Mouse (Mus musculus) retina, postnatal 7 days (tissue): ENCODE results near the gene Gm4792.

Experiments
- DNase-seq: peaks from one replicate; pipeline ENCODE4 v3.0.0-alpha.2; 2012; ENCODE audit warnings: low read depth, low spot score

The Gm4792 gene

GRCm38 (mm10) chr10:94298471-94298870, at the start of gene Gm4792:
TSS of gene Gm4792 (minus strand) at chr10:94298703.
- peak; percentile 79 for DNase-seq

GRCm38 (mm10) chr10:94347959-94348358, 49.5 kb upstream of the Gm4792 start:
- DNase-seq, result no peak

DNA sequence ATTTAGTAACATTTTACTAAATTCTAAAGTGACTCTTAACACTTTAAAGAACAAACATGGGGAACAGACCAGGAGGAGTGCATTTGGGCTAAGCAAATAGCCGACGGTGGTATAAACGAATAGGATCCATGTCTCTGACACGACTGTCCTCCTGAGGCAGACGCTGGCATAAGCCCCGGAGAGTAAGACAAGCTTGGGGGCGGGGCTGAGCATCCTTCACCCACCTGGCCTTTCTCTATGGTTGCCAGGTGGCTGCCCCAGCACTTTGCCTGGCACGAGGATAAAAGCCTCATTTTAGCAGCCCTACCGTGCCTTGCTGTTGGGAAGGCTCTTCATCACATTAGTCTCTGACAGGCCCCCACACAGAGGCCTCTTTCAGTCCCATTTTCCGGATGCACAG, 48.8 kb upstream of the Gm4792 start:
- DNase-seq, result no peak

DNA sequence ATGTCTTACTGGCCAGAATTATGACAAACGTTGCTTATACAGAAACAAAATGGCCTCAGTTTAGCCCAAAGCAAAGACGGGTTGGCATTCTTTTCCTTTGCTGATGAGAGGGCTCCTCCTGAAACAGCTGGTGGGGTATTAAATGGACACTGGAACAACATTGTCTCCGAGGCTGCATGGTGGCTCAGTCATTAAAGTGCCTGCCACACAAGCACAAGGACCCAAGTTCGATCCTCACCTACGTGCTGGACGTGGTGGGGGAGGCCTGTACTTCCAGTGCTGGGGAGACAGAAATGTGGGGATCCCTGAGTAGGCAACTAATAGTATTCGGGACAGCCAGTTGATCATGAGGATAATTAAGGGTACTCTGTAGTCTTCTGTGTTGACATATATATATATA, 48.1 kb upstream of the Gm4792 start:
- no peak for DNase-seq

GRCm38 (mm10) chr10:94345509-94346252, 47.2 kb upstream of the Gm4792 start:
- no peak for DNase-seq

- no peak for DNase-seq
These were observed 46.3 kb upstream of the Gm4792 start for GRCm38 (mm10) chr10:94344631-94345417.

DNA sequence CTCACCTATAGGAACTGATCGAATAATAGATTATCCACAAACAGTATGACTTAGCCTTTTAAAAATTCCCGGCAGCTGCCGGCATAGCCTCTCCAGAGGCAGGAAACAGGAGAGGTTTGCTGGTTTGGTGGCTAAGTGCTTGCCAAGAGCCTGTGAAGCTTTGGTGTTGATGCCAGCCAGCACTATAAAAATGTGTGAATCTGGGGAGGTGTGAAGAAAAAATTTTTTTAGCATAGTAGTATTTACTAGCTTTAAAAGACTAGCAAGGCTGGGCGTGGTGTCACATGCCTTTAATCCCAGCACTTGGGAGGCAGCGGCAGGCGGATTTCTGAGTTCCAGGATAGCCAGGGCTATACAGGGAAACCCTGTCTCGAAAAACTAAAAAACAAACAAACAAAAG, 45.1 kb upstream of the Gm4792 start:
- DNase-seq, result no peak

- no peak for DNase-seq
These were observed 43.8 kb upstream of the Gm4792 start for GRCm38 (mm10) chr10:94342256-94342655.

DNA sequence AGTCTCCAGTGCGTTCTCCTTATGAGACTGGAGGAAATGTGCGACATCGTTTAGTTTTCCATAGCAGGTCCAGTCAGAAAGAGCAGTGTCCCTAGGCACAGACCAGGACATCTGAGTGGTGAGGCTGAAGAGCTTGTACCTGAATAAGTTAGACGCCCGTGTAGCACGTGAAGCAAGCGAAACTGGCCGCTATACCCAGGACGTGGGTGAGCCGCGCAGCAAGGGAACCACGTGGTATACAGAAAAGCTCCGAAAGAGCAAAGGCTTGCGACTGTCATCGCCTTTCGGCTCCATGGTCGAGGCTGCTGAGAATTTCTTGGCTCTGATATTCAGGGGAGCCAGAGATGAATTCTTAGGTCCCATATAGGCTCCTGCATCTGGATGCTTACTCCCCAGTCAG, 43.0 kb upstream of the Gm4792 start:
- no peak for DNase-seq

DNA sequence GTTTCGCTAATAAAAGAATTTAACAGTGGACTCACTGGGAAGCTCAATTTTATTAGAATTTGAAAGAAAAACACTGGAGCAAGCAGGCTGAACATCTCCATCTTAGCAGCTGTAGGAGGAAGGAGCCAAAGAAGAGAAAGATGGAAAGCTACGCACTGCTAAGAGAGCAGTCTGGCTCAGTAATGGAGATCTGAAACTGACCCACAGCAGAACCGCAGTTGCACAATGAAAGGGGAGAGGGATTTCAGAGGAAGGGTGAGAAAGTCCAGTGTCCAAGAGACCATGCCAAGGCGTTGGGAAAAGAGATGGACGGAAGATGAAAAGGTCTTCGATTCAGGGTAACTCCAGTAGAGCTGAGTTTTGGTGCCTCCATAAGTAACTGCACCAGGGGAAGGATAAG, 37.6 kb upstream of the Gm4792 start:
- no peak for DNase-seq

- DNase-seq, result no peak
These were observed 36.5 kb upstream of the Gm4792 start for GRCm38 (mm10) chr10:94335047-94335446.

DNA sequence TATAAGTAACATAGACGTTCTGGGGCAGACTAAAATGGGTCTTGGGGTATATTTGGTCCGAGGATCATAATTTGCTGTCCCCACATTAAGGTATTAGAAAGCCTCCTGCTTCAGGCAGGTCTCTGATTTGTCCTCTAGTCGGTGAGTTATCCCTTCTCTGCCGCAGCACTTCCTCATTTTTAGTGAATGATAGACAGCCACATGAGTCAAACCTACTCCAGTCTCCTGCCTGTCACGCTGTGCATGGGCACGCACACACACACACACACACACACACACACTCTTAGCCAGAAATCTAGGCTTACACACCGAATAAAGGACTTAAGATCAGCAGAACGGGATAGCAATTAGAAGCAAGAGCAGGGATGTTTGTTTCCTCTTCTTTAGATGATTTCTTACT, 34.8 kb upstream of the Gm4792 start:
- DNase-seq, result no peak

DNA sequence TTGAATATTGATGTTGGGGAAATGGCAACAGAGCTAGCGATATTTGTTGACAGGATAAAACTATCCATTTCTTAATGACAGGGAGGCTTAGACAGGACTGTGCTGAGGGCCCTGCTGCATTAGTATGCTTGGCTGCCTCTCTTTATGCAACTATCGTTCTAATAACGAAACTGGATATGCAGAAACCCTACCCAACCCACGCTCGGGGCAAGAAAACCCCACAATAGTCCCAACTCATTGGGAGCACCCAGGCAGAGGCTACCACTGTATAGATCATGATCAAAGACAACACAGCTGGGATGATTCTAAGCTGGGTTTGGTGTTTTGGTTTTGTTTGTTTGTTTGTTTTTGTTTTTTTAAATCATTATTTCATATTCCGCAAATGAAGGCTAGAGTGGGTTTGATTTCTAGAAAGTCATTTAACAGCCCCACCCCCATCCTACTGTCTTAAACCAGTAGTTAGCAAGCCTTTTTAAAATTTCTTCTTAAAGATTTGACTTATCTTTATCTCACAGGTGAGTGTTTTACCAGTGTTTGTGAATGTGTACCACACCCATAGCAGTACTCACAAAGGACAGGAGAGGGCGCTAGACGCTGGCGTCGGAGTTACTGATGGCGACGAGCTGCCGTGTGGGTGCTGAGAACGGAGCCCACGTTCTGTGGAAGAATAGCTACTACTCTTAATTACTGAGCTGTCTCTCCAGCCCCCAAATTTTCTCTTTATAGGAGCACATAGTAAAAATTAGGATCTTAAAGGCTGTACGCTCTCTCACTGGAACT, 34.0 kb upstream of the Gm4792 start:
- no peak for DNase-seq

GRCm38 (mm10) chr10:94329962-94330361, 31.5 kb upstream of the Gm4792 start:
- no peak for DNase-seq

- no peak for DNase-seq
These were observed 20.1 kb upstream of the Gm4792 start for GRCm38 (mm10) chr10:94318574-94318973.

DNA sequence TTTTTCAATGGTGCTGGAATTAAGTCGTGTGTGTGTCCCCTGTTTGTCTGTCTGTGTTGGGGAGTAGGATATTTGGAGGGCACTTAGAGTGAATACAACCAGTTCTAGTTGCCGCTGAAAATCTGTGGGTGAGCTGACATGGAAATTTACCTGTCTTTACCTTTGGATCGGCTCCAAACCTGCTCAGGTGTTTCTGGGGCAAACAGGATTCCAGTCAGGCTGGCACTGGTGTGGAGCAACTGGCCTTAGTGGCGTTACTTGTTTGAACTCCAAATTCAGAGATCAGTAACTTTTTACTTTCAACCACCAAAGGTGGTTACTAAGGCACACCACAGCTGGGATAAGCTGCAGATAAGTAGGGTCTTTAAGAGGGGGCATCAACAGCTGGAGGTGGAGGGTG, 14.6 kb upstream of the Gm4792 start:
- no peak for DNase-seq

- DNase-seq, result no peak
These were observed 13.7 kb upstream of the Gm4792 start for GRCm38 (mm10) chr10:94312007-94312715.

DNA sequence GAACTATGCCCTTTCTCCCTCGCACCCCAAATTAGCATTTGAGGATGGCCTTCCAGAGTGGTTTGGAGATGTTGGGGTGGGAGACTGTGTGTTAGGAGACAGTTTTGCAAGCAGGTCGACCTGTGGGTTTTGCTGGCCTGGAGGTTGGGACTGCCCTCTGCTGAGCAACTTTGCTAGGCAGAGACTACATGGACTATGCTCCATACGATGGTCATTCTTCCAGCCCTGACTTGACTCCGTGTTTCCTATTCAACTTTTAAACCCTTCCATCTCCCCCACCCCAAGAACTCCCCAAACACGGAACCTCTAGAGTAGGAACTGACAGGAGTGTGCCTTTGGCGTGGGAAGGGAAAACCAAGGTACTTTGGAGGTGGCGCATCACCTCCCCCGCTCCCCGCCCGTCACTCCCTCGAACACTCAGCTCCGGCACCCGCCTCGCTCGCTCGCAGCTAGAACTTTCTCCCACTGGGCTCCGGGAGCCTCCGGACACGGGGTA, 13.1 kb upstream of the Gm4792 start, which contains the start of gene Tmcc3:
Tmcc3 (plus strand) TSS at position 439 of the 496 bp plus-strand sequence.
- DNase-seq, result no peak

- no peak for DNase-seq
These were observed 12.2 kb upstream of the Gm4792 start for GRCm38 (mm10) chr10:94310499-94311267.

DNA sequence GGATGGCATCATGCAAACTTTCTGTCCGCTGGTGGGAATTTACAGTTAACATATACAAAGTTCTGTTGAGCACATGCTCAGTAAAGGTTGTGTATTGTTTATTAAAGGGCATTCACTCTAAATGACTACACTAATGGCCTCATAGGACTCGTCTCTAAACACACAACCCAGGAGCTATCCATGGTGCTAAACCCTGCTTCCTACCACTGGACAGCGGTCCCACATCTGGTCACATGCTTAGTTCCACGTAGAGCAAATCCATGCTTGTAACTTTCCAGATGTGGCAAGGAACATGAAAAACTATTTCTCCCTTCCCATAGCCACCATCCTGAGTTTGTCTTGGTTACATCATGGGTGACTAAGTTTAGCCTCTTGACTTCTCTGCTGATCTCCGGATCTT, 7.0 kb upstream of the Gm4792 start:
- DNase-seq, result no peak
